Mouse (Mus musculus) liver, postnatal 0 days (tissue): ENCODE measurements around the gene Slc25a24. TPM values are rescaled to one million over a fixed set of nuclear protein-coding genes. Genes with fewer than 3 reads are reported as not detected.
A peak's percentile ranks its signal among the peaks of the same experiment; 100 is the strongest.

Source experiments
- ATAC-seq: fragments of 200-750 bp; cut with Nextera tagmentation; 2 replicates; pipeline ENCODE4 v1.8.0; 2017; ENCODE audit warnings: mild to moderate bottlenecking, moderate library complexity
- DNase-seq: peaks from one replicate; pipeline ENCODE4 v3.0.0-alpha.2; 2016
- H3K27ac ChIP-seq: fragments of 300-500 bp; sonication (generic); 2 replicates; pipeline ENCODE4 v1.5.1; 2014; ENCODE audit warnings: antibody characterized with exemption, moderate library complexity, mild to moderate bottlenecking, low read depth
- H3K27me3 ChIP-seq: fragments of 300-500 bp; sonication (generic); 2 replicates; pipeline ENCODE4 v1.6.1; 2014; ENCODE audit warnings: low read length, control low read depth, mixed read lengths; ENCODE audit not compliant: insufficient read depth
- H3K36me3 ChIP-seq: fragments of 300-500 bp; sonication (generic); replicated peaks from 2 replicates; pipeline ENCODE4 v1.6.1; 2014; ENCODE audit warnings: mild to moderate bottlenecking, control low read depth, low read length, moderate library complexity, mixed read lengths; ENCODE audit not compliant: insufficient read depth
- H3K4me1 ChIP-seq: fragments of 300-500 bp; sonication (generic); 2 replicates; pipeline ENCODE4 v1.6.1; 2014; ENCODE audit warnings: antibody characterized with exemption, mild to moderate bottlenecking, control low read depth; ENCODE audit not compliant: insufficient read depth
- H3K4me2 ChIP-seq: fragments of 300-500 bp; sonication (generic); 2 replicates; pipeline ENCODE4 v1.6.1; 2014; ENCODE audit warnings: low read depth, mild to moderate bottlenecking, low read length, moderate library complexity, mixed read lengths
- H3K4me3 ChIP-seq: fragments of 300-500 bp; sonication (generic); 2 replicates; pipeline ENCODE4 v1.5.1; 2014; ENCODE audit warnings: low read depth, low read length
- H3K9ac ChIP-seq: fragments of 300-500 bp; sonication (generic); replicated peaks from 2 replicates; pipeline ENCODE4 v1.6.1; 2014; ENCODE audit warnings: mild to moderate bottlenecking, moderate library complexity
- H3K9me3 ChIP-seq: fragments of 300-500 bp; sonication (generic); 2 replicates; pipeline ENCODE4 v1.6.1; 2016; ENCODE audit warnings: mild to moderate bottlenecking, control low read depth, low read length, mixed read lengths
- CTCF ChIP-seq: sonication (generic); IDR thresholded peaks from 2 replicates; pipeline ENCODE4 v1.5.1; 2016; ENCODE audit warnings: antibody characterized with exemption, low read depth
- EP300 ChIP-seq: IDR thresholded peaks from 2 replicates; pipeline ENCODE4 v1.6.1; 2016; ENCODE audit warnings: antibody characterized with exemption, low read depth, mild to moderate bottlenecking
- WGBS: fragments of 180-500 bp; shearing (Covaris S2); extraction: QIAGEN DNeasy Blood & Tissue Kit; methylation state at CpG from one replicate; pipeline ENCODE4 v1.1.7; 2014; ENCODE audit not compliant: insufficient replicate concordance; 5-methylcytosine and 5-hydroxymethylcytosine counted together
- polyA plus RNA-seq: library from polyadenylated mRNA; unstranded; fragments of >200 nt; fragmentation: Nextera tagmentation; extraction: Ambion mirVana; gene quantifications from 2 replicates; pipeline ENCODE4 v1.2.1, GENCODE M21; 2015

Slc25a24 gene
- 4.0 and 5.7 TPM in 2 replicates for polyA plus RNA-seq

DNA sequence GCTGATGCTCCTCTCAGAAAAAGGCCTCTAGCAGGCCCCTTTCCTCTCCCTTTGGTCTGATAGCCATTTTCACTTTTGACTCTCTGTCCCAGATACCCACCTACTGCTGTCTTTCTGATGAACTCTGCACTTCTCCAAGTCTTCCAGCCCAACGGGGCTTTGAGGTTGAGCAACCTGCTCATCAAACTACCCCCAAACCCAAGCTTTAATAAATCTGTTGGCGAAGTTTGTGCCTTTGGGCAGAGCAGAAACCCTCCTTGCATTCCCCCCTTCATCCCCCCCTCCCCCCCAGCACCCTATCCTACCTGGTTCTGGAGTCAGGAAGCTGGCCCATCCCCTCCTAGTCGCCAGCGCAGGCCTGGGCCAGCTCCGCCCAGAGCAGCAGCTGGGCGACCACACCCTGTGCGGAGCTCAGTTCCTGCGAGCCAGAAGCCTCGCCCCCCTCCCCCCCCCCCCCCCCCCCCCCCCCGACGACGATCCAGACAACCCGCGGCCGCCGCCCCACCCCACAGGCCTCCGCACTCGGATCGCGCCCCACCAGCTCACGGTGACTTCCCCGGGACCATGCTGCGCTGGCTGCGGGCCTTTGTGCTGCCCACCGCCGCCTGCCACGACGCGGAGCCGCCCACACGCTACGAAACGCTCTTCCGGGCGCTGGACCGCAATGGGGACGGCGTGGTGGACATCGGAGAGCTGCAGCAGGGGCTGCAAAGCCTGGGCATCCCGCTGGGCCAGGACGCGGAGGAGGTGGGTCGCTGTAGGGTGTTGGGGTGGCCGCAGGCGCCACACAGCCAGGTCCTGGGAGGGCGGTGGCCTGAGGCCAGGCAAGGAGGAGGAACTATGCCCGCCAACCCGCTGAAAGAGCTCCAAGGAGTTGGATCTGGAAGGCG is at the start of gene Slc25a24:
Gene Slc25a24 (plus strand): TSS at position 509 of the 890 bp plus-strand sequence.
- H3K9ac ChIP-seq, result peak within 1 kb of the TSS; percentile 75
- H3K4me1 ChIP-seq, result peaks cover 12% of the 10 kb centered on the region
- 0 out of 2 replicates have a peak, but pooled peaks cover 2% of the 10 kb centered on the region for H3K27me3 ChIP-seq
- H3K9me3 ChIP-seq, result no peaks in the 10 kb centered on the region
- DNase-seq, result peak; percentile 77
- under 1% methylated on average over 33 of the region's 49 CpGs for WGBS
- peak within 1 kb of the TSS; percentile 79 for H3K4me2 ChIP-seq
- H3K4me3 ChIP-seq, result peak within 1 kb of the TSS; percentile 64
- ATAC-seq, result peak; percentile 86
- H3K36me3 ChIP-seq, result no peaks in the 10 kb centered on the region
- H3K27ac ChIP-seq, result peak within 1 kb of the TSS; percentile 58
- TF ChIP-seq CTCF (no peak), EP300 (no peak)

- Histone ChIP-seq H3K9ac (no peak within 1 kb of the TSS), H3K9me3 (no peaks in the 10 kb centered on the region), H3K36me3 (no peaks in the 10 kb centered on the region), H3K4me1 (no peaks in the 10 kb centered on the region), H3K27me3 (no peaks in the 10 kb centered on the region), H3K27ac (no peak within 1 kb of the TSS), H3K4me3 (no peak within 1 kb of the TSS), H3K4me2 (no peak within 1 kb of the TSS)
- DNase-seq (no peak), ATAC-seq (no peak)
- TF ChIP-seq EP300, result no peak
- TF ChIP-seq CTCF, result no peak
- 84% methylated on average over 17 of the region's 17 CpGs for WGBS
Measured at GRCm38 (mm10) chr3:109080169-109080568, 42.8 kb upstream of the Slc25a24 start, which contains the start of gene Slc25a54. Gene Slc25a54 (plus strand): TSS chr3:109080469.

GRCm38 (mm10) chr3:109084418-109084817 is 38.5 kb upstream of the Slc25a24 start:
- ATAC-seq, result no peak
- TF ChIP-seq EP300, result no peak
- no peak for TF ChIP-seq CTCF
- Histone ChIP-seq H3K4me2 (no peak overlapping the region), H3K9me3 (no peaks in the 10 kb centered on the region), H3K4me1 (no peaks in the 10 kb centered on the region), H3K27me3 (no peaks in the 10 kb centered on the region), H3K4me3 (no peak overlapping the region), H3K27ac (no peak overlapping the region), H3K9ac (no peak overlapping the region), H3K36me3 (no peaks in the 10 kb centered on the region)
- DNase-seq, result no peak
- WGBS, result 83% methylated on average over 2 of the region's 2 CpGs

- no peak for TF ChIP-seq CTCF
- Histone ChIP-seq H3K4me2 (no peak overlapping the region), H3K9me3 (no peaks in the 10 kb centered on the region), H3K27ac (no peak overlapping the region), H3K36me3 (no peaks in the 10 kb centered on the region), H3K4me3 (no peak overlapping the region), H3K4me1 (no peaks in the 10 kb centered on the region), H3K9ac (no peak overlapping the region), H3K27me3 (no peaks in the 10 kb centered on the region)
- ATAC-seq (no peak), DNase-seq (no peak)
- WGBS, result 44% methylated on average over 2 of the region's 2 CpGs
Measured at GRCm38 (mm10) chr3:109088460-109088859, 34.5 kb upstream of the Slc25a24 start.

DNA sequence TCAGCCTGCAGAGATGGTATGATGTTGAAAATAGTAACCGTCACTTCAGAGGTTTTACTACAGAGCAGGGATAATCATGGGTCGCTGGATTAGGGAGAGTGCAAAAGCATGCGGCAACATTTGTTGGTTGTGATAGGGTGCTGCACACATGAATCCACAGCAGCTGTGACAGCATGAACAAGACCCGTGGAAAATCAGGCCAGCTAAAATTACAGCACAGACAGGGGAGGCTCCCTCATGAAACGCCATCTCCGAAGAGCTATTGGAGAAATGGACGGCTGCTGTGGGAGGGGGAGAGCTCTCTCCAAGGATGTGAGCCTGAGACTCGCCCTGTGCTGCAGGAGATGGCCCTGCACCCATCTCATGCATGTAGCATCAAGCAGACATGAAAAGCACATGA is 18.2 kb upstream of the Slc25a24 start:
- WGBS, result 72% methylated on average over 8 of the region's 8 CpGs
- TF ChIP-seq EP300, result no peak
- no peak for TF ChIP-seq CTCF
- no peak for ATAC-seq

DNA sequence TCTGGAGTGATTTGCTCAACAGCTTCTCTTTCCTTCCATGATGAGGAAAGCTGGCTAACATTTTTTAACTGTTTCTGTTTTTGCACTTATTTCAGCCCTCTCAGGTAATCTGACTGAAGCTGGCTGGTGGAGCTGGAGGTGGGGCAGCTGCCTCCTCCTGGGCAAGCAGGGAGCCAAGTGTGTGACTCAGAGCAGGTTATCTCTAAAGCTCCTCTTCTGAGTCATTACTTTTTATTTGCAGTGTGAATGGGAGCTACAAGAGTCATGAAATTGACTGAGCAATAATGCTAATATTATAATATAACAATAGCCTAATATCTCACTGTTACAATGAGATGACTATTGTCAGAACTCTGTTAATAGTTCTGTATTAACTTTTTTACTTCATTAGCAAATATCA is 5.8 kb upstream of the Slc25a24 start:
- TF ChIP-seq EP300 (no peak), CTCF (no peak)

More for the DNA sequence above, 18.2 kb upstream of the Slc25a24 start:
- no peak overlapping the region for H3K4me3 ChIP-seq
- no peaks in the 10 kb centered on the region for H3K27me3 ChIP-seq
- no peak overlapping the region for H3K9ac ChIP-seq
- no peak overlapping the region for H3K4me2 ChIP-seq
- no peaks in the 10 kb centered on the region for H3K9me3 ChIP-seq
- no peak overlapping the region for H3K27ac ChIP-seq
- H3K36me3 ChIP-seq, result no peaks in the 10 kb centered on the region
- no peak for DNase-seq
- no peaks in the 10 kb centered on the region for H3K4me1 ChIP-seq

More for the DNA sequence above, 5.8 kb upstream of the Slc25a24 start:
- ATAC-seq (no peak), DNase-seq (no peak)
- no peaks in the 10 kb centered on the region for H3K4me1 ChIP-seq
- H3K9me3 ChIP-seq, result peaks cover 2% of the 10 kb centered on the region; the same call in 1 of the 2 replicates
- H3K27ac ChIP-seq, result no peak overlapping the region
- H3K4me3 ChIP-seq, result no peak overlapping the region
- H3K4me2 ChIP-seq, result no peak overlapping the region
- no peak overlapping the region for H3K9ac ChIP-seq
- 0 out of 2 replicates have a peak, but pooled peaks cover 2% of the 10 kb centered on the region for H3K27me3 ChIP-seq
- H3K36me3 ChIP-seq, result no peaks in the 10 kb centered on the region
